Mouse (Mus musculus): ENCODE results near the gene Lcn12.

DNA sequence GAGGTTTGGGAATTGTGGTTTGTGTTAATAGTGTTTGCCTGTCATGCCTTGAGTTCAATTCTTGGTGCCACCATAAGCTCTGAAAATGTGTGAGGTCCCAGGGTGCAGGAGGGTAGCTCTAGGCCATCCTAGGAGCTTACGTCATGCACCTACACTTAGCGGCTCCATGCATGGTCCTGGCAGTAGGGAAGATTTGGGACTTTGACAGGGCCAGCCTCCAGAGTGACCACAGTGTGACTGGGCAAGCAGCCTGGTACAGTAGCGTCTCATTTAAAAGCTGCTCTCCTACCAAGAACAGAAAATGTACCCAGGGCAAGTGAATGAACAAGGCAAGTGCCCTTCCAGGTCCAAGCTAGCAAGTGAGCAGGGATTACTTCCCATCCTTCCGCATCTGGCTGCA lies 12.1 kb upstream of the Lcn12 start:
- no peak for TF ChIP-seq POLR2A (IDR thresholded peaks at IDR 0.05; ENCODE audit: insufficient read depth, low read depth, low read length)
- no peak for TF ChIP-seq EP300 (IDR thresholded peaks at IDR 0.05; ENCODE audit: insufficient read depth, low read depth, low read length)
- no peak for TF ChIP-seq CTCF (IDR thresholded peaks at IDR 0.05)
